In genomic region chr12:41349814-41350213, GRCm38 (mm10) we compare ENCODE assay signal across 13 mouse cellular contexts.
"Had no signal": no experiment of that assay in that cellular context is flagged by ENCODE, and none has a peak within 500 bp of the region (broad histone marks: within the 10 kb centered on the region; RNA-seq: fewer than 3 reads in every experiment).

No protein-coding gene starts in this region.

- H3K27ac ChIP-seq: kidney, postnatal 0 days; limb, embryonic 13.5 days; liver, embryonic 12.5 days; midbrain, embryonic 15.5 days; neural tube, embryonic 13.5 days had no signal

- H3K9me3 ChIP-seq: limb, embryonic 13.5 days; liver, embryonic 12.5 days; midbrain, embryonic 15.5 days; neural tube, embryonic 13.5 days had no signal

- ATAC-seq: liver, embryonic 12.5 days; midbrain, embryonic 15.5 days had no signal

- H3K4me1 ChIP-seq: liver, embryonic 12.5 days; midbrain, embryonic 15.5 days; neural tube, embryonic 13.5 days had no signal

- H3K4me2 ChIP-seq: limb, embryonic 13.5 days; liver, embryonic 12.5 days; midbrain, embryonic 11.5 days; midbrain, embryonic 15.5 days; neural tube, embryonic 13.5 days had no signal

- H3K9ac ChIP-seq: limb, embryonic 13.5 days; liver, embryonic 12.5 days; midbrain, embryonic 15.5 days; neural tube, embryonic 13.5 days had no signal

- H3K36me3 ChIP-seq: limb, embryonic 13.5 days; liver, embryonic 12.5 days; midbrain, embryonic 15.5 days; neural tube, embryonic 13.5 days had no signal

- DNase-seq: kidney, adult 11 months; kidney, adult 9 months; kidney, postnatal 4 days; left cerebral cortex, postnatal 4 days; lung, adult 18-20 months; right cerebral cortex, postnatal 14 days; thymus, postnatal 14 days had no signal

- H3K4me3 ChIP-seq: limb, embryonic 13.5 days; liver, embryonic 12.5 days; midbrain, embryonic 15.5 days; neural tube, embryonic 13.5 days had no signal

- H3K27me3 ChIP-seq: limb, embryonic 13.5 days; liver, embryonic 12.5 days; midbrain, embryonic 15.5 days; neural tube, embryonic 13.5 days had no signal
